Mouse (Mus musculus) forebrain, embryonic 16.5 days (tissue): Measurements from ENCODE around the gene Dazap1. TPM values are rescaled to one million over a fixed set of nuclear protein-coding genes. Genes with fewer than 3 reads are reported as not detected.

Experiments used
- ATAC-seq: fragments of 200-750 bp; cut with Nextera tagmentation; 2 replicates; pipeline ENCODE4 v1.8.0; 2017; ENCODE audit warnings: mild to moderate bottlenecking, moderate library complexity
- H3K27ac ChIP-seq: fragments of 300-500 bp; sonication (generic); 2 replicates; pipeline ENCODE4 v1.5.1; 2014; ENCODE audit warnings: low read length, control low read depth
- H3K27me3 ChIP-seq: fragments of 300-500 bp; sonication (generic); replicated peaks from 2 replicates; pipeline ENCODE4 v1.6.1; 2014; ENCODE audit warnings: low read length; ENCODE audit not compliant: control insufficient read depth, insufficient read depth
- H3K36me3 ChIP-seq: fragments of 300-500 bp; sonication (generic); 2 replicates; pipeline ENCODE4 v1.6.1; 2014; ENCODE audit not compliant: control insufficient read depth, insufficient read depth
- H3K4me1 ChIP-seq: fragments of 300-500 bp; sonication (generic); replicated peaks from 2 replicates; pipeline ENCODE4 v1.6.1; 2014; ENCODE audit warnings: low read length; ENCODE audit not compliant: control insufficient read depth, insufficient read depth
- H3K4me2 ChIP-seq: fragments of 300-500 bp; sonication (generic); 2 replicates; pipeline ENCODE4 v1.6.1; 2014; ENCODE audit warnings: mild to moderate bottlenecking, low read length, control low read depth
- H3K4me3 ChIP-seq: fragments of 300-500 bp; sonication (generic); replicated peaks from 2 replicates; pipeline ENCODE4 v1.5.1; 2014; ENCODE audit warnings: mild to moderate bottlenecking, low read length, control low read depth
- H3K9ac ChIP-seq: fragments of 300-500 bp; sonication (generic); replicated peaks from 2 replicates; pipeline ENCODE4 v1.6.1; 2014; ENCODE audit warnings: low read depth, low read length, control low read depth
- H3K9me3 ChIP-seq: fragments of 300-500 bp; sonication (generic); 2 replicates; pipeline ENCODE4 v1.6.1; 2016; ENCODE audit warnings: low read length; ENCODE audit not compliant: control insufficient read depth
- WGBS: fragments of 180-500 bp; shearing (Covaris S2); extraction: QIAGEN DNeasy Blood & Tissue Kit; methylation state at CpG from one replicate; pipeline ENCODE4 v1.1.7; 2014; 5-methylcytosine and 5-hydroxymethylcytosine counted together
- microRNA-seq: library from miRNA; unstranded; fragments of <30 nt; microRNA quantifications from one replicate; pipeline ENCODE4, GENCODE M21; 2017
- polyA plus RNA-seq: library from polyadenylated mRNA; unstranded; fragments of >200 nt; fragmentation: Nextera tagmentation; extraction: Ambion mirVana; gene quantifications from 2 replicates; pipeline ENCODE4 v1.2.1, GENCODE M21; 2015

The Dazap1 gene
- polyA plus RNA-seq, 1 experiment from 2014 or later: 61.3 TPM

GRCm38 (mm10) chr10:80331636-80332524, 70.6 kb downstream of the Dazap1 start:
- Histone ChIP-seq H3K27ac (no peak overlapping the region), H3K9me3 (no peaks in the 10 kb centered on the region), H3K4me1 (peaks cover 8% of the 10 kb centered on the region), H3K27me3 (no peaks in the 10 kb centered on the region), H3K36me3 (no peaks in the 10 kb centered on the region), H3K9ac (no peak overlapping the region), H3K4me2 (no peak overlapping the region), H3K4me3 (no peak overlapping the region)
- ATAC-seq: no peak
- 82% methylated on average over 10 of the region's 10 CpGs for WGBS

DNA sequence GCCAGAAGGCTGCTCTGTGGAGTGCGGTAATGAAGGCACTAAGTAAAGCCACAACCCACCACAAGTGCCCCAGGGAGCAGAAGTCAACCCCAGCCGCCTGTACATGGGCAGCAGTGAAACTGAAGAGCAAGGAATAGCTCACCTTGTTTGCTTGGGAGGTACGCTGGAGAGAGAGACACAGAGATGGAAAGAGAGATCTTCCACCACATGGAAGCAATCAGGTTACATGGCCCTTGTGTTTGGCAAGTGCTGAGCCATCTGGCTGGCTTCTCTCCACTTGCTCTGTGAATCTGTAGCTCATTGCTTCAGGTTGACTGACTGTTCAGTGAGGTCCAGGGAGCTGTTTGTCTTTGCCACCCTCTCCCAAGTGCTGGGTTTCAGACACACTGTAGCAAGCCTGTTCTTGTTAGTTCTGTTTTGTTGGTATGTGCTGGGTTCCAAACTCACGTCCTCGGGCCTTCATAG, 71.3 kb downstream of the Dazap1 start:
- WGBS: 79% methylated on average over 5 of the region's 5 CpGs
- H3K4me3 ChIP-seq: no peak overlapping the region
- H3K4me1 ChIP-seq: peaks cover 8% of the 10 kb centered on the region
- H3K27me3 ChIP-seq: no peaks in the 10 kb centered on the region
- ATAC-seq: no peak
- H3K36me3 ChIP-seq: no peaks in the 10 kb centered on the region
- H3K9me3 ChIP-seq: no peaks in the 10 kb centered on the region
- no peak overlapping the region for H3K27ac ChIP-seq
- H3K9ac ChIP-seq: no peak overlapping the region
- no peak overlapping the region for H3K4me2 ChIP-seq

GRCm38 (mm10) chr10:80336263-80336662, 75.0 kb downstream of the Dazap1 start:
- Histone ChIP-seq H3K9me3 (no peaks in the 10 kb centered on the region), H3K36me3 (no peaks in the 10 kb centered on the region), H3K4me3 (no peak overlapping the region), H3K27ac (no peak overlapping the region), H3K27me3 (peaks cover 12% of the 10 kb centered on the region), H3K9ac (no peak overlapping the region), H3K4me2 (no peak overlapping the region), H3K4me1 (no peaks in the 10 kb centered on the region)
- no peak for ATAC-seq
- 88% methylated on average over 12 of the region's 12 CpGs for WGBS

Small RNA genes lying within 50 kb of the gene (microRNA-seq; reads per million reads assigned to microRNA genes)
- 1.2 reads per million for gene Mir6911

Other genes with a start within 250 kb of the Dazap1 start
- 1.2 and 1.8 TPM in 2 replicates for gene Arhgap45, start 244.8 kb upstream of the Dazap1 start, polyA plus RNA-seq
- 173 and 178 TPM in 2 replicates for gene Polr2e, start 221.7 kb upstream of the Dazap1 start, polyA plus RNA-seq
- 443 and 475 TPM in 2 replicates for gene Gpx4, start 214.3 kb upstream of the Dazap1 start, polyA plus RNA-seq
- gene Sbno2, start 155.9 kb upstream of the Dazap1 start, polyA plus RNA-seq: 13.1 and 14.9 TPM in 2 replicates
- gene Stk11, start 145.7 kb upstream of the Dazap1 start, polyA plus RNA-seq: 18.0 and 19.7 TPM in 2 replicates
- gene Atp5d, start 122.9 kb upstream of the Dazap1 start, polyA plus RNA-seq: 404 and 433 TPM in 2 replicates
- 33.0 and 44.5 TPM in 2 replicates for gene Cbarp, start 120.7 kb upstream of the Dazap1 start, polyA plus RNA-seq
- 26.5 and 30.9 TPM in 2 replicates for gene Midn, start 113.2 kb upstream of the Dazap1 start, polyA plus RNA-seq
- gene Cirbp, start 95.5 kb upstream of the Dazap1 start, polyA plus RNA-seq: 318 and 335 TPM in 2 replicates
- 8.5 and 10.6 TPM in 2 replicates for gene 1600002K03Rik, start 88.5 kb upstream of the Dazap1 start, polyA plus RNA-seq
- 24.8 and 25.4 TPM in 2 replicates for gene Efna2, start 82.0 kb upstream of the Dazap1 start, polyA plus RNA-seq
- 49.0 and 55.4 TPM in 2 replicates for gene Mum1, start 35.1 kb upstream of the Dazap1 start, polyA plus RNA-seq
- 236 and 272 TPM in 2 replicates for gene Ndufs7, start 12.4 kb upstream of the Dazap1 start, polyA plus RNA-seq
- 22.7 and 24.6 TPM in 2 replicates for gene Gamt, start 474 bp upstream of the Dazap1 start, polyA plus RNA-seq
- 531 and 538 TPM in 2 replicates for gene Rps15, start 31.0 kb downstream of the Dazap1 start, polyA plus RNA-seq
- 222 and 234 TPM in 2 replicates for gene Apc2, start 34.5 kb downstream of the Dazap1 start, polyA plus RNA-seq
- 32.5 and 34.2 TPM in 2 replicates for gene 2310011J03Rik, start 59.1 kb downstream of the Dazap1 start, polyA plus RNA-seq
- gene Pcsk4, start 68.0 kb downstream of the Dazap1 start, polyA plus RNA-seq: 3.1 and 3.9 TPM in 2 replicates
- 2.2 and 3.2 TPM in 2 replicates for gene Reep6, start 68.5 kb downstream of the Dazap1 start, polyA plus RNA-seq
- gene Adamtsl5, start 86.9 kb downstream of the Dazap1 start, polyA plus RNA-seq: 0.51 and 0.66 TPM in 2 replicates
- gene Plk5, start 95.0 kb downstream of the Dazap1 start, polyA plus RNA-seq: 2.2 and 4.5 TPM in 2 replicates
- 16.3 TPM in 2 replicates for gene Mex3d, start 126.2 kb downstream of the Dazap1 start, polyA plus RNA-seq
- gene Mbd3, start 138.1 kb downstream of the Dazap1 start, polyA plus RNA-seq: 247 and 256 TPM in 2 replicates
- gene Uqcr11, start 145.3 kb downstream of the Dazap1 start, polyA plus RNA-seq: 455 and 522 TPM in 2 replicates
- gene Tcf3, start 172.2 kb downstream of the Dazap1 start, polyA plus RNA-seq: 63.7 and 74.6 TPM in 2 replicates
- 0.07 and 0.46 TPM in 2 replicates for gene Onecut3, start 233.3 kb downstream of the Dazap1 start, polyA plus RNA-seq